Mouse (Mus musculus) neural tube, embryonic 14.5 days (tissue): ENCODE results near the gene Efcab9. TPM values are rescaled to one million over a fixed set of nuclear protein-coding genes. Genes with fewer than 3 reads are reported as not detected.

Experiments
- ATAC-seq: fragments of 200-750 bp; cut with Nextera tagmentation; 2 replicates; pipeline ENCODE4 v1.8.0; 2017; ENCODE audit warnings: low read depth, mild to moderate bottlenecking, moderate TSS enrichment, moderate library complexity
- H3K27ac ChIP-seq: fragments of 300-500 bp; sonication (generic); 2 replicates; pipeline ENCODE4 v1.5.1; 2014; ENCODE audit warnings: low read depth, mild to moderate bottlenecking, control low read depth, low read length, moderate library complexity, mixed read lengths
- H3K27me3 ChIP-seq: fragments of 300-500 bp; sonication (generic); 2 replicates; pipeline ENCODE4 v1.6.1; 2014; ENCODE audit warnings: low read length; ENCODE audit not compliant: control insufficient read depth, insufficient read depth
- H3K36me3 ChIP-seq: fragments of 300-500 bp; sonication (generic); 2 replicates; pipeline ENCODE4 v1.6.1; 2014; ENCODE audit warnings: low read length, mixed read lengths; ENCODE audit not compliant: control insufficient read depth, insufficient read depth
- H3K4me1 ChIP-seq: fragments of 300-500 bp; sonication (generic); 2 replicates; pipeline ENCODE4 v1.6.1; 2014; ENCODE audit warnings: low read length; ENCODE audit not compliant: control insufficient read depth, insufficient read depth
- H3K4me2 ChIP-seq: fragments of 300-500 bp; sonication (generic); 2 replicates; pipeline ENCODE4 v1.6.1; 2014; ENCODE audit warnings: mild to moderate bottlenecking, low read depth, low read length, control low read depth
- H3K4me3 ChIP-seq: fragments of 300-500 bp; sonication (generic); 2 replicates; pipeline ENCODE4 v1.5.1; 2014; ENCODE audit warnings: low read depth, low read length, control low read depth, mixed read lengths
- H3K9ac ChIP-seq: fragments of 300-500 bp; sonication (generic); replicated peaks from 2 replicates; pipeline ENCODE4 v1.6.1; 2014; ENCODE audit warnings: low read depth, mild to moderate bottlenecking, control low read depth, low read length, mixed read lengths
- H3K9me3 ChIP-seq: fragments of 300-500 bp; sonication (generic); 2 replicates; pipeline ENCODE4 v1.6.1; 2016; ENCODE audit warnings: low read length; ENCODE audit not compliant: control insufficient read depth
- WGBS: fragments of 180-500 bp; shearing (Covaris S2); extraction: QIAGEN DNeasy Blood & Tissue Kit; methylation state at CpG from one replicate; pipeline ENCODE4 v1.1.7; 2014; 5-methylcytosine and 5-hydroxymethylcytosine counted together
- polyA plus RNA-seq: library from polyadenylated mRNA; unstranded; fragments of >200 nt; fragmentation: Nextera tagmentation; extraction: Ambion mirVana; gene quantifications from 2 replicates; pipeline ENCODE4 v1.2.1, GENCODE M21; 2014

Gene Efcab9
- polyA plus RNA-seq, 1 experiment from 2014 or later, result not detected

DNA sequence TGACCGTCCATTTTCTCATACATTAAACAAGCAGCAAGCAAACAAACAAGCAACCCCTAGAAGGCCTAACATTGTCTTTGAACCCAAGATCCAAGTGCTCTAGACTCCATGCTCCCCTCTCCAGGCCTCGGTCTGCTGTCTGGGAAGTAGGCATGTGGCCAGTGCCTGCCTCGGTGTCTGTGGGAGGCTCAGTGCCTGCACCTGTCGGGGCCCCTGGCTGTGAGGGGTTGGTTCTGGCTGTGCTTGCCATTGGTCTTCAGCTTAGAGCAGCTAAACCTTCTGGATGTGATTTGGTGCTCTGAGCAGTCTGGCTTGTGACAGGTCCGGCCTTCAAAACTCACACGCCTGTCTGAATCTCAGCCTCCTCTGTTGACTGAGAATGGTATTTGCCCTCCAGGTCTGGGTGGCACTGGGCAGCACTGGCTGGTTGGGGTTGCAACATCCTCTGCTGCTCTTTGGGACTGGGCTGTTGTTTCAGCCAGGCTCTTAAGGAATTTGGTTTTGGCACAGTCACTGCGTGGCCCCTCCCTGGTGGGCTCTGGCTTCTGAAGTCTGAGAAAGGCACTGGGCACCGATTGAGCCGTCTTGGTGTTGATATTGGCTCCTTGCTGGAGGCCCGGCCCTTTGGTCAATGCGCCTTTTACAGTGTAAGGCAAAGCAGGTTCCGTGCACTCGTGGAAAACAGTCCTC lies 20.7 kb upstream of the Efcab9 start:
- Histone ChIP-seq H3K27me3 (no peaks in the 10 kb centered on the region), H3K4me2 (no peak overlapping the region), H3K36me3 (no peaks in the 10 kb centered on the region), H3K4me3 (no peak overlapping the region), H3K9ac (no peak overlapping the region), H3K9me3 (no peaks in the 10 kb centered on the region), H3K4me1 (peaks cover 9% of the 10 kb centered on the region; the same call in 1 of the 2 replicates), H3K27ac (peak overlapping the region; percentile 69; the same call in 1 of the 2 replicates)
- 69% methylated on average over 13 of the region's 13 CpGs for WGBS
- no peak for ATAC-seq

GRCm38 (mm10) chr11:32551579-32552297 lies 19.9 kb upstream of the Efcab9 start:
- peak; percentile 64; the same call in 1 of the 2 replicates for ATAC-seq
- H3K4me1 ChIP-seq, result peaks cover 9% of the 10 kb centered on the region; the same call in 1 of the 2 replicates
- 0 out of 2 replicates have a peak overlapping the region, but pooled peaks have one; percentile 16 for H3K27ac ChIP-seq
- H3K4me3 ChIP-seq, result no peak overlapping the region
- WGBS, result 54% methylated on average over 12 of the region's 12 CpGs
- no peak overlapping the region for H3K9ac ChIP-seq
- no peaks in the 10 kb centered on the region for H3K9me3 ChIP-seq
- H3K27me3 ChIP-seq, result no peaks in the 10 kb centered on the region
- H3K4me2 ChIP-seq, result no peak overlapping the region
- no peaks in the 10 kb centered on the region for H3K36me3 ChIP-seq

- WGBS, result 98% methylated on average over 4 of the region's 4 CpGs
- Histone ChIP-seq H3K4me1 (peaks cover 10% of the 10 kb centered on the region; the same call in 1 of the 2 replicates), H3K9me3 (no peaks in the 10 kb centered on the region)
These were observed 19.2 kb upstream of the Efcab9 start for GRCm38 (mm10) chr11:32551056-32551455.

DNA sequence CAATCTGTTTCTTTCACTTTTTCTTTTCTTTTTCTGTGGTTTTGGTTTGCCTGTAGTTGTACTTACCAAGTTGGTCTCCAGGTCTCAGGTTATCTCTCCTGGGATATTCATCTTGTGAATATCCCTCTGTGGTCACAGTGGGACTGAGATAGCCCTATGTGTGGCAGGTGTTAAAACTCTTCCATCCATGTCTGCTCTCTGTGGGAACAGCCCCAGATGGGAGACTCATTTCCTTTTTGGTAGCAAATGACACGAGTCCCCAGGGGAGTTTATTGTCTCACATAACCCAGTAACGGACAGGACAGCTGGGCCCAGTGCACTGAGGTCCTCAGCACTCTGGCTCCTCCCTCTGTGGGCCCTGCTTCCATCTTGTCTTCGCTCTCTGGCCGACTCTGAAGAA lies 18.2 kb upstream of the Efcab9 start:
- Histone ChIP-seq H3K9me3 (no peaks in the 10 kb centered on the region), H3K27ac (no peak overlapping the region), H3K4me2 (no peak overlapping the region), H3K4me3 (no peak overlapping the region), H3K4me1 (peaks cover 12% of the 10 kb centered on the region; the same call in 1 of the 2 replicates), H3K36me3 (no peaks in the 10 kb centered on the region), H3K27me3 (no peaks in the 10 kb centered on the region), H3K9ac (no peak overlapping the region)
- 28% methylated on average over 4 of the region's 4 CpGs for WGBS
- ATAC-seq, result no peak

More at GRCm38 (mm10) chr11:32551056-32551455, 19.2 kb upstream of the Efcab9 start:
- Histone ChIP-seq H3K4me2 (no peak overlapping the region), H3K9ac (no peak overlapping the region), H3K4me3 (no peak overlapping the region), H3K27ac (no peak overlapping the region), H3K27me3 (no peaks in the 10 kb centered on the region), H3K36me3 (no peaks in the 10 kb centered on the region)
- ATAC-seq, result no peak

DNA sequence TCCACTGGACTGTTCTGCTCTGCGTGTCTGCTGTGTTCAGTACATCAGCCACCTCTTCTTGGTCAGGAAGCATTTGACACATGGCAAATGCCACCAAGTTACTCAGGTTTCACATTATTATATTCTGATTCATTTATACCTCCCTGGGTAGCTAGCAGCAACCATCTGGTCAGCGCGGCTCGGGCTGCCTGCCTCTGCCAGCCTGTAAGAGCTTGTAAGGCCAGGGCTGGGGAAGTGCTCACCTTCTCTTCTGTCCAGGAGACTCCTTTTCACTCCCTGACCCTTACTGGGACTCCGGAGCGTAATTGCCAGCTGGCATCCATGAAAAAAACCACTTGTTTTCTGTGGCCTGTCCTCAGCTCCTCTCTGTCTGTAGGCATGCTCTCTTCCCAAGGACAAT lies 17.4 kb upstream of the Efcab9 start:
- H3K9me3 ChIP-seq, result no peaks in the 10 kb centered on the region
- peaks cover 12% of the 10 kb centered on the region; the same call in 1 of the 2 replicates for H3K4me1 ChIP-seq
- 49% methylated on average over 6 of the region's 6 CpGs for WGBS
- no peak overlapping the region for H3K4me2 ChIP-seq
- no peaks in the 10 kb centered on the region for H3K36me3 ChIP-seq
- H3K9ac ChIP-seq, result no peak overlapping the region
- H3K27me3 ChIP-seq, result no peaks in the 10 kb centered on the region
- no peak overlapping the region for H3K4me3 ChIP-seq
- no peak for ATAC-seq
- no peak overlapping the region for H3K27ac ChIP-seq

DNA sequence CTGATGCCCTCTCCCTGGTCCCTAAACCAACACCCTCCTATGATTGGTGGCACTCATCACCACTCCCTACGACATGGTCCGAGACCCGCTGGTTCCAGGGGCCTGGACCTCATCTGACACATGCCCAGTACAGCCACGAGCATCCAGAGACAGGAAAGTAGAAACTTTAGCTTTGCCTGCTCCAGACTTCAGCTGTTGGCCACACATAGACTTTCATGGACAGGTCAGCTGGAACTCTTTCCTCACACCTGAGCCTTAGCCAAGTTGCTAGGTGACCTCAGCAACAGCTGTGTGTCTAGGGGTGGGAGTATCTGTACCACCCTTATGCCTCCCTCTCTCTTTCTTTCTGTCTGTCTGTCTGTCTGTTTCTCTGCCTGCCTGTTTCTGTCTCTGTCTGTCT lies 16.4 kb upstream of the Efcab9 start:
- WGBS, result 89% methylated on average over 4 of the region's 4 CpGs
- Histone ChIP-seq H3K9me3 (no peaks in the 10 kb centered on the region), H3K9ac (no peak overlapping the region), H3K4me2 (no peak overlapping the region), H3K27ac (no peak overlapping the region), H3K27me3 (no peaks in the 10 kb centered on the region), H3K4me3 (no peak overlapping the region), H3K4me1 (peaks cover 12% of the 10 kb centered on the region; the same call in 1 of the 2 replicates), H3K36me3 (no peaks in the 10 kb centered on the region)
- no peak for ATAC-seq

- Histone ChIP-seq H3K9me3 (no peaks in the 10 kb centered on the region), H3K9ac (no peak overlapping the region), H3K27me3 (no peaks in the 10 kb centered on the region), H3K4me3 (no peak overlapping the region), H3K4me2 (no peak overlapping the region), H3K27ac (no peak overlapping the region), H3K36me3 (no peaks in the 10 kb centered on the region), H3K4me1 (peaks cover 10% of the 10 kb centered on the region; the same call in 1 of the 2 replicates)
- no peak for ATAC-seq
- WGBS, result 83% methylated on average over 10 of the region's 10 CpGs
These were observed 15.6 kb upstream of the Efcab9 start for GRCm38 (mm10) chr11:32547391-32547947.

- Histone ChIP-seq H3K4me2 (no peak overlapping the region), H3K27me3 (no peaks in the 10 kb centered on the region), H3K9ac (no peak overlapping the region), H3K36me3 (no peaks in the 10 kb centered on the region), H3K27ac (no peak overlapping the region), H3K4me3 (no peak overlapping the region), H3K9me3 (no peaks in the 10 kb centered on the region), H3K4me1 (0 out of 2 replicates have a peak, but pooled peaks cover 2% of the 10 kb centered on the region)
- ATAC-seq, result no peak
- 81% methylated on average over 5 of the region's 5 CpGs for WGBS
These were observed 14.6 kb upstream of the Efcab9 start for GRCm38 (mm10) chr11:32546483-32546882.

GRCm38 (mm10) chr11:32545605-32546004 lies 13.7 kb upstream of the Efcab9 start:
- Histone ChIP-seq H3K4me3 (no peak overlapping the region), H3K9me3 (no peaks in the 10 kb centered on the region), H3K4me1 (0 out of 2 replicates have a peak, but pooled peaks cover 2% of the 10 kb centered on the region), H3K27ac (no peak overlapping the region), H3K4me2 (no peak overlapping the region), H3K27me3 (no peaks in the 10 kb centered on the region), H3K9ac (no peak overlapping the region), H3K36me3 (no peaks in the 10 kb centered on the region)
- WGBS, result 58% methylated on average over 12 of the region's 12 CpGs
- peak; percentile 72; the same call in 1 of the 2 replicates for ATAC-seq
